Mouse (Mus musculus): ENCODE results near the gene Pitx3.

GRCm38 (mm10) chr19:46114617-46115016, 33.5 kb downstream of the Pitx3 start:
- TF ChIP-seq CTCF (IDR thresholded peaks at IDR 0.05; ENCODE audit: insufficient read depth, low read depth, low read length), result no peak
- TF ChIP-seq POLR2A (IDR thresholded peaks at IDR 0.05; ENCODE audit: insufficient read depth, low read depth, low read length), result no peak
